Mouse (Mus musculus) cerebellum, postnatal 25 days (tissue): ENCODE results near the gene Nsd2.
A peak's percentile ranks its signal among the peaks of the same experiment; 100 is the strongest.

ENCODE experiments used
- DNase-seq, 2 experiments: peaks; one replicate each; pipeline ENCODE4 v3.0.0; 2021; ENCODE audit warnings: mixed read lengths in 2 of 2

Nsd2 gene

DNA sequence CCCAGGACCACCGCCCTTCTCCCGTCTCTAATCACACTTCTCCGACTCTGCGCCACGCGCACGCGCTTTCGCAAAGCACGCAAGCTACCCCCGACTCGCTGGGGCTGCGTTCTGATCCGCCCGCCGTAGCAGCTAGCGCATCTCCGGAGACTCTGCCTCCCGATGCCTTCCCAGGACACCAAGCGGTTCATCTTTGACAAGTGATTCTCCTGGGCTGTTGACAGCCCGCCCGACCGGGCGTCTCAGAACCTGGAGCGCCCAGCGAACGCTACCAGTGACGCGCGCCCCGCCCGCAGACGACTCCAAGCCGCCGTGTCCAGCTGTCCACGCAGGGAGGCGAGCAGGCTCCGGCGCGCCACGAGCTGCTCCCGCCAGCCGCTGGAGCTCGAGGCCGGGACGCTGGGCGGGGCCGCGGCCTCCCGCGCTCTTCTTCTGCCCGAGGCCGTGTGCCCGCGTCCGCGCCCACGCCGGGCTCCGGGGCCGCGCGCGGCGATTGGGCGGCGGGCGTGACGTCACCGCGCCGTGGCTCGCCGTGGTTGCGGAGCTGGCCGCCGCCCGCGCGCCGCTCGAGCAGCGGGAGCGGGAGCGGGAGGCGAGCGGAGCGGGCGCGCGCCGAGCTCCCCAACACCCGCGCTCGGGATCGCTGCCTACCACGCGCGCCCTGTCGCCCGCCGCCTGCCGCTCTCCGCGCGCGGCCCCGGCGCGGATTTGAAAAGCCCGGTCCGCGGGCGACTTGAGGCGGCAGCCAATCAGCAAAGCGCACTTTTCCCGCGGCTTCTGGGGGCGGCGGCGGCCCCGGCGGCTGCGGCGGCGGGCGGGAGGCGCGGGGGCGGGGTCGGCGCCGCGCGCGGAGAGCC is at the start of gene Nsd2:
Nsd2 (plus strand) TSS at position 850 of the 857 bp plus-strand sequence.
- DNase-seq: peak; percentile 91 to 95

DNA sequence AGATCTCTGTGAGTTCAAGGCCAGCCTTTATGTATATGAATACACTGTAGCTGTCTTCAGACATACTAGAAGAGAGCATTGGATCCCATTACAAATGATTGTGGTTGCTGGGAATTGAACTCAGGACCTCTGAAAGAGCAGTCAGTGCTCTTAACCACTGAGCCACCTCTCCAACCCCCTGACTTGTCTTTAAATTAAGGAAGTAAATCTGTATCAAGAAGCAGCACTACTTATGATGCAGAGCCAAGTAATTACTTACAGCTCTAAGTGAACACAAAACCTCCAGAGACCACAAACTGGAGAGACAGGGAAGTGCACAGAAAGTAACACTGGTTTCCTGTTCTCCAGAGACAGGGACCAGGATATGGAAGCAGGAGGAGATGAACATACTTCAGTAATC is 43.3 kb upstream of the Nsd2 start:
- no peak for DNase-seq

DNA sequence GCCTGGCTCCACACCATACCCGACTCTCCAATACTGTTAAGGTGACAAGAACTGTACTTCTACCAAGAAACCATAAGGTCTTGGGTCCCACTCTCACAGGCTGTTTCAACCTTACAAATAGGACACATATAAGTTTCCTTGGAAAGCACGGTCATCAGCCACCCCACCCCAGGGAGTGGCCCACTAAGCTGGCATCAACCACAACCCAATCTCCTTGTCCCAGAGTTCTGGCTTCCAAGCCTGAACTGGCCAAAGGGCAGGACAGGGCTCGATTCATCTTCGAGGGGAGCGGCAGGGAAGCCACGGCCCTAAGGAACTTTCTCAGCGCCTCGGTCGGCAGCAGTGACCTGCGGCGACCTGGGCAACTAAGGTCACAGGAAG is 38.6 kb upstream of the Nsd2 start:
- DNase-seq: no peak

DNA sequence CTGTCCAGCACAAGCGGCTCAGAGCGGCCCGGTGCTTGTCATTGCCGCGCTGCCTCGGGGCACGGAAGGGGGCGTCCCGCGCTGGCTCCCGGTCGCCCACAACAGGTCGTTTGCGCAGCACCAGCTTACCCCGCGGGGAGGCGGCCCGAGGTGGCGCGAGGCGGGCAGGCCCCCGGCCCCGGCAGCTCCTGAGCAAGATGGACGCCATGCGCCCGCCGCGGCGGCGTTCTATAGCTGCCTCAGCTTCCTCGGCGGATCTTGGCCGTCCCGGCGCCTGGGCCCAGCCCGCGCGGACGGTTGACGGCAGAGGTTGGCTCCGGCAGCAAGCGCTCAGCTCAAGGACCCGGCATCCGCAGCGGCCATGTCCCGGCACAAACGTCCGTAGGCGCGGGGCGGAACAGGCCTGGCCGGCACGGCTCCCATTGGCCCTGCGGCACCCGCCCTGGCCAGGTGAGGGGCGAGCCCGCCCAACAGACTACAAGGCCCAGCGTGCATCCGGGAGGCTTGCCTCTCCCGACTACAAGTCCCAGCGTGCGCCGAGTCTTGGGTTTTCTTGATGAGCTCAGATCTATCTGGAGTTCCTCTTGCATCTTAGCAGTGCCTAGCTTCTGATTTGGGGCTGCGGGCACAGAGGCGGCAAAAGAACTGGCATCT is 38.1 kb upstream of the Nsd2 start, which contains the start of gene Letm1:
Letm1 (minus strand) TSS at position 473 of the 654 bp plus-strand sequence.
- DNase-seq: peak; percentile 96 to 97

DNA sequence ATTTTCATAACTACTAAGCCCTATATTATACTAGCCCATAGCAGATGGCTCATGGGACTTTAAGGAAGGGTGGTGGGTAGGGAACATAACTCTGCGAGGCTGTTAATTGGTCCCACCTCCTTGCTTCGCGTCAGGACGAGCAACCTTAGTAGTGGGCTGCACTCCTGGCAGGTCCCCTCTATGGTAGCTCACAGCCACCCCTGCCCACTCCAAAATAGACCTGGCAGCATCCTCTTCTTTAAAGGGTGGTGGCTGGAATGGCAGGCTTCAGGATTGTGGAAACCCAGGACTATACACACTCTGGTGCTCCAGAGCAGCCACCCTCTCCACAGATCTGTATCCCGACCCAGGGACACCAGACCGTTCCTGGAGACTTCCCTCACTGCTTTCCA is 37.5 kb upstream of the Nsd2 start:
- DNase-seq: no peak

DNA sequence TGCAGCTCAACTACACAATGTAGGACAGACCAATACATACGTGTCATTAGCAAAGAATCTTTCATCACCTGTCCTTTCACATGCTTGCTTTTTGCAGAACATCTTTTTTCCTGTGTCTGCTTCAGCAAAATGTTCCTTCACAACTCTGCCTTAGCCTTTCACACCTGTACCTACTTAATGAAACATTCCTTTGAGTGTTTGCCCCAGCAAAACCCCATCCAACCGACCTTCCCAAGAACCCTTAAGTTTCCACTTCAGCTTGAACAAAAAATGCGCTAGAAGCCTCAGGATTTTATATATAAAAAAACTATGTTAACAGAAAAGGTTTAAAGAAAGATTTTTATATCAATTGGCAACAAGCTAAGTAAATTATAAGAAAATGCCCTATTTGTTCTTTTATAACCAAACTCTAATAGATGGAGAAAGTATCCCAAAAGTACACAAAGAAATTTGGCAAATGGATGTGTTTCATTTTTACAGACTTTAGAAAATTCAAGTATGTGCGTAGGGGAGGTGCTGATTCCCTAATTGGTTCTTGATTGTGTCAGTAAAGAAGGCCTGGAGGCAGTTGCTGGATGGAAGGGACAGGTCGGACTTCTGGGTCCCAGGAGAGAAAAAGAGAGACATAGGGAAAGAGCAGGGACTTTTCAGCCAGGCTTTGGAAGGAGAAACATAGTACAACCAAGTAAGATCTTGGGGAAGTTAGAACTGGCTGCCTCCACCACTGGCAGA is 28.4 kb upstream of the Nsd2 start:
- no peak for DNase-seq

DNA sequence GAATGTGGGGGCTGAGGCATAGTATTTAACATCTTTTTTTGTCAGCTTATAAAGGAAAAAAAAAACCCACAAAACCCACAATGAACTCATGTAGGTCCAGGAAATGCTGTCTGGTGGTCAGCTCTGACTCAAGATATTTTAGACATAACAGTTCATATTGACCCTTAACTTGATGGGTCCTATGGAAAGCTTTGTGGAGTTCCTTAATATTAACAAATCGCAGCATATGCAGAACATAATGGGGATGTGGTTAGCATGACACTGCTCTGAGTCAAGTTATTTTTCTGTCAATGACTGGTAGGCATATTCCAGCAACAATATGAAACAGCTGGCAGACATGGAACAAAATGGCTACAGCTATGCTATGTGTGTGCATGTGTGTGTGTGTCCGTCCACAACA is 17.2 kb upstream of the Nsd2 start:
- DNase-seq: no peak

DNA sequence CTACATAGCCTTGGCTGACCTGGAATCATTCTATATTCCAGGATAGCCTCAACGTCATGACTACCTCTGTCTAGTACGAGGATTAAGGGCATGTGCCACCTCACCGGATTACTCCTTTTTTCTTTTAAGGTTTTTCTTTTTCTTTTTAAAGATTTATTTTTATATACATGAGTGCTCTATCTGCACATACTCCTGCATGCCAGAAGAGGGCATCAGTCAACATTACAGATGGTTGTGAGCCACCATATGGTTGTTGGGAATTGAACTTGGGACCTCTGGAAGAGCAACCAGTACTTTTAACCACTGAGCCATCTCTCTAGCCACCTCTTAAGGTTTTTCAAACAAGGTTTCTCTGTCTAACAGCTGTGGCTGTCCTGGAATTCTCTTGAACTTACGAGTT is 9.0 kb upstream of the Nsd2 start:
- DNase-seq: no peak

DNA sequence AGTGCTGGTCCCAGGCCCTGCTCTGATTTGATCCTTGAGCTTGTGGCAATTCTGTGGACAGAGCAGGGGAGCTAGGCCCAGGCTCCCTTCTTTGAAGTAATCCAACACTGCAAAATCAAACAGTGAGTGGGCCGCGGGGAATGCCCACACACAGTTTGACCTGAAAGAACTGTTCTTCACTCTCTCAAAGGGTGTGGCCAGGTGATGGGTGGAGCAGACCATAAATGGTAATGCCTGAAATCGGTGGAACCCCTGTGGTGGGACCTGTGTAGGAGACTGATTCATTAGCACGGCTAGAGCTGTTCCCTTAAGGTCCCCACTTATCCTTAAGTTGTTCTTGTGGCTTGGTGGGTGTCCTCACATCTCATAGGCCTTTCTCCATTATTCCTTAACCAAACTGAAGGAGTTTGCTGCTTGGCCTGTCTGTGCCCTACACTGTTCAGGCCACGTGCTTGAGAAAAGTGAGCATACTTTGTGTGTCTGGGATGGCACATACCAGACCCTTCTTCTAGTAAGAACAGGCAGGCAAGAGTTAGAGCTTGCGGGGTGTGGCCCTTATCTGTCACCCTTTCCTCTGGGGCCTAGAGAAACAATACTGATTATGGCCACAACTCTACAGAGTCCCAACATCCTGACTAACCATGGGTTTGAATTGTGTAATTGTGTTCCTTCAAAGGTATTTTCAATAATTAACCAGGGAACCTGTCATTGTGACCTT is 4.4 kb upstream of the Nsd2 start:
- DNase-seq: no peak

DNA sequence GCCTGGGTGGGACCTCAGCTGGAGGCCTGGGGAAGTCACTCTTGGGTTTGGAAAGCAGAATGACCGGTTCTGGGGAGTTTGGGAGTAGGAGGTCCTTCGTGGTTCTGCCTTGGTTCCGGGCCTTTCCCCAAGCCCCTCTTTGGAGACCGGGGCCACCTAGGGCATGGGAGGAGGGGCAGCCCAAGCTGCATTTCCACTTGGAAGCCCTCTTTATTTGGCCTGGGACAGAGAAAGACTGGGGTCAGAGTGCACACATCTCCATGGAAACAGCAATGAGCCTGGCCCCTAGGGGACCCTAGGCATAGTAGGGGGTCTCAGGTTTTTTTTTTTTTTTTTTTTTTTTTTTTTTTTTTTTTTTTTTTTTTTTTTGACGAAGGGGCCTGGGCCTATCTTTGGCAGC is 2.4 kb upstream of the Nsd2 start:
- no peak for DNase-seq

DNA sequence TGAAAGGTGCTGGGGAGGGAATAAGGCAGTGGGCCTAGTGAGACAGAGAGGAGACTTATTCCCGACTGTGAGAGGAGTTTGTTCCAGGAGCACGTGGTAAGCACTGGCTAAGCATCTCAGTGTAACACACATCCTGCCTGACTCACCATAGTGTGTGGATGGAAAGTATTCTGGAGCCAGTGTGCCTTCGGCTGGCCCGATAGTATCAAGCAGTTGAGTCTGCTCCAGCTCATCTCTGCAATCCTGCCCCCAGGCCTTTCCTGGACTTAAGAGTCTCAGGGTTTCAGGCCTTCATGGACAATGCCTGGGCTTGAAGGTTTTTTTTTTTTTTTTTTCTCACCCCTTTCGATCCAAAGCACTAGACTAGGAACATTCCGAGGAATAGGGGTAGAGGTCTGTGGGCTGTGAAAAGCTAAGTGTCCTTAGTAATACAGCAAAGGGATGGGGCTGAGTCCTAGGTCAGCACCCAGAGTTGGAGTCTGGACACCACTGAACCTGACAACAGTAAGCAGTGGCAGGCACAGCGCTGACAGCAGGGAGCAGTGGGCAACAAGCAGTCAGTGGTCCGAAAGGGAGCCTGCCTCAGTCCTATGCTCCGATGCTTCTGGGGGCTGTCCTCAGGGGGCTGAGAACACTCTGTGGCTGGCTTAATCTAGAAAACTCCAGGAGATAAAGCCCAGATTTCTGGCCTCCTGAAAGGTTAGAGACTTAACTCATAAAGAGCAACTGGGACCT is 1.2 kb upstream of the Nsd2 start:
- peak; percentile 23 to 25 for DNase-seq

DNA sequence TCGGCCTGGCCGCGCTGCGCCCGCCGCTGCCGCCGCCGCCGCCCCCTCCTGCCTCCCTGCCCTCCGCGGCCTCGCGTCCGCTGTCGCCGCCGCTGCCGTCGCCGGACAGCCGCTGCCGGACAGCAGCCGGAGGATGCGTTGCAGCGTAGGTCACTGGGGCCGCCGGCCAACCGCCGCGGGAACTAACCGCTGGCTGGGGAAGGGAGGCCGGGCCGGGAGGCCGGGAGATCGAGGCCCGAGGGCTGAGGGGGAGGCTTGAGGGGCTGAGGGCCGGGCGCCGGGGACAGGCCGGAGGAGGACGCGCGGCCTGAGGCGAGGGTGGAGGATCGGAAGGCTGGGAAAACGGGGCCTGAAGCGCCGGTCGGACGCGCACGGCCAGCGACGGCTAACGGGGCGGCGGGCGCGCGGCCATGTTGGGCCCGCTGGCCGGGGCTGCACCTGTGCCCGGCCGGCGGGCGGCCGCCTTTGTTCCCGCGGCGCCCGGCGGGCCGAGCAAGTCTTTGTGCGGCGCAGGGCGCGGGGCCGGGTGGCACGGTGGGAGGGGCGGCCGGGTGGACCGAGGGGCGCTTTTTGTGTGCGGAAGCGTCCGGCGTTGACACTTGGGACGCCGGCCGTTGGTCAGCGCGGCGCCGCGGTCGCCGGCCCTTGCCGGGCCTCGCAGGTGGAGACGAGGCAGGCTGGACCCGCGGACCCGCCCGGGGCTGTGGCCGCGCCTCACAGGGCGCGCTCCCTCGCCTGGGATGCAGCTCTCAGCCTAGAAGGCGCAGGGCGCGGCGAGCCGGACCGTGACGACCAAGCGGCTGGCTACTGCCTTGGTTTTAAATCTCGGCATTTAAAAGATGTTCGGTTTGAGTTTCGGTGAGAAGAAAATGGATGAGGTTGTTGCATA is 452 bp downstream of the Nsd2 start:
- DNase-seq: peak; percentile 77 to 81

DNA sequence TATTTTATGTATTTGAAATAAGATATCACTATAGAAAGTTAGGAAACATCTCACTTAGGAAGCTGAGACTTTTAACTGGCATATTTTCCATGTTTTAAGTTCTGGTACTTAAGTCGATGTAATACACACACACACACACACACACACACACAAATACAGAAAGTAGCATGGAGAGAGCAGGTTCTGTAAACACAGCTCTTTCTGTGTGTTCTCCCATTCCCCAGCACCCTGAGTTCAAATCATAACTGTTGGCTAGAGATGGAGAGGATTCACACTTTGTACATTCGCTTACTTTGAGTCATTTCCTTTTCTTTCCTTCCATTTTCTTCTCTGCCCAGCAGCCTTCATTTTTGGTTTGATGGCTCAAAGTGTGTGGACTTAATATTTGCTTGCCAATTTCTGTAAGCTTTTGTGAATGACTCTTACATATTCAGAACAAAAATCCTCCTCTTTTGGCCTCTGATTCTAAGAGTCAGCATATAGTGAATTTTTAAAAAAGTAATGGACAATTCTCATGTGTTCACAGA is 1.4 kb downstream of the Nsd2 start:
- no peak for DNase-seq

DNA sequence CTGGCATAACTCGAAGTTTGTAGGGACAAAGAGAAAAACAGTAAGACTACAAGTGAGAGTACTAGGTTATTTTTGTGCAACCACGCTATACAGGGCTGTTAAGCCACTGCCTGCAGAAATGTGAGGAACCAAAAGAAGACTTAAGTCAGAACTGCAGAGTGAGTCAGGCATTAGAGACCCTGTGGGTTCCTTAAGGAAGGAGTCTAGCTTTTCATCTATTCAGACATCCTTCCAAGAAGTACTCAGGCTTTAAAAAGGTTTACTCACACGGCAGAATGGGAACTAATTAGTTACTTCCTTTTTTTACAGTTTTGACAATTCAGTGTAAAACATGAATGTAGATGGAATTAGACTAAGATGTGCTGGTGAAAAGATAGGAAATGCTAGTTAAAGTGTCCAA is 1.9 kb downstream of the Nsd2 start:
- DNase-seq: no peak

DNA sequence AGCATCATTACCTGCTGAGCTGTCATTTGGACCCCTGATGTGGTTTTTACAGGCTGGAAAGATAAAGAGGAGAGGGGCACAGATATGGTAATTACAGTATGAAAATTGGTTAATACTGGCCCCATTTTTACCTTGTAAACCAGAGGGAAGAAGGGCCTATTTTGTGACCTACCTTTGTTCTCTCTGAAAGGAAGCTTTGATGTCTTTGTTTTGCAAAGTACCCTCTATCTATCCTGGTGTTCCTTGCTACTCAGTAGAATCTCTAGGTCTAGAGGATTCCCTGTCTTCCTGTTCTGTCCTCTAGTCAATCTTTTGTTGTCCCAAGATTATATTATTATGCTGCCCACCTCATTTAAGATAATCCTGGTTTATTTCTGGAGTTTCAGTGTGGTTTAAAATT is 5.5 kb downstream of the Nsd2 start:
- DNase-seq: no peak

DNA sequence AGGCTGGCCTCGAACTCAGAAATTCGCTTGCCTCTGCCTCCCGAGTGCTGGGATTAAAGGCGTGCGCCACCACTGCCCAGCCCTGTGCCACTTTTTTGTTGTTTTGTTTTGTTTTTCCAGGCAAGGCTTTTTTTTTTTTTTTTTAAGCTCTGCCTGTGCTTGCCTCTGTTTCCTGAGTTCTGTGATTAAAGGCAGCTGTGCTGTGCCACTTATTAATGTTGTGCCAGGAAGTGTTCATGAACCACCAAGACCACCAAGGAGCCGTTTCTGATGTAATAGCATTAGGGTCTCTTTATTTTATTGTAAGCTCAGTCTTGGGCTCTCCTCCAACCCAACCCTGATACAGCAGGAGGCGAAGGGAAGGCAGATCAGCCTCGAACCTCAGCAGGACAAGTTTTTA is 7.6 kb downstream of the Nsd2 start:
- no peak for DNase-seq

DNA sequence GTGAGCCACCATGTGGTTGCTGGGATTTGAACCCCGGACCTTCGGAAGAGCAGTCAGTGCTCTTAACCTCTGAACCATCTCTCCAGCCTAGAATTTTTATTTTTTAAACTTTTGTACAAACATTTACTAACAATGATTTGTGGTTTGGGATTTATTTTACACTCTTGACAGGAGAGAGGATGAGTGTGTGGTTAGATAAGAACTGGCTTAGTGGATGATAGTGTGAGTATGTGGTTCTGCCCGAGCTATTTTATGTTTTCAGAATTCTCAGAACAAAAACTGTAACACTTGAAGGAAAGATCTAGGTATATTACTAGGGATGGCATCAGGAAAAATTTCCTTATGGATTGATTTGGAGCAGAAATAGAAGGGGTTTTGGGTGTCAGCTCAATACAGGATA is 9.4 kb downstream of the Nsd2 start:
- DNase-seq: no peak

DNA sequence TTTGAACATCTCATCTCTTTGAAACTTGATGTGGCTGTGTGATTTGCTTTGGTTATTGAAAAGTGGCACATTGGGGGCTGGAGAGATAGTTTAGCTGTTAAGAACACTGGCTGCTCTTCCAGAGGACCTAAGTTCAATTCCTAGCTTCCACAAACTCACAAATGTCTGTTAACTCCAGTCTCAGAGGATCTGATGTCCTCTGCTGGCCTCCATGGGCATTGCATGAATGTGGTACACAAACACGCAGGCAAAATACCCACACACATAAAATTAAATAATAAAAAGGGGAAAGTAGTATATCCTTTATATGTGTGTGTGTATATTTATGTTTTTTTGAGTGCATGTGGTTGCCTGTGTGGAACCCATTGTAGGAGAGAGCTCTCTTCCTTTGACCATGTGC is 10.3 kb downstream of the Nsd2 start:
- peak in 1 of 2 experiments; percentile 19 for DNase-seq

DNA sequence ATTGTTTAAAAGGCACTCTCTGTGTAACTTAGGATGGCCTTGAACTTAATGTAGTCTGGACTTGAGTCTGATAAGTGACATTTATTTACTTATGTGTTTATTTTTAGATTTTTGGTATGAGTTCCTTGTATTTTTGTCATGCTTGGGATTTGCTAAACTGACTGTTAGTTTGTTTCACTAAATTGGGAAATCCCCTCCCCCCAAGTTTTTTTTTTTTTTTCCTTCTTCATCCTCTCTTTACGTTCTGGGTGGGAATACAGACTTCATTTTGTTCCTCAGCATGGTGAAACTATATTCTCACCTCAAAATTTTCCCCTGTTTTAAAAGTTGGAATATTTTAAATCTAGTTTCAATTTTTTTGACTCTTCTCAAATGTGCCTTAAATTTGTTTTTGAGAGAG is 20.8 kb downstream of the Nsd2 start:
- DNase-seq: no peak

DNA sequence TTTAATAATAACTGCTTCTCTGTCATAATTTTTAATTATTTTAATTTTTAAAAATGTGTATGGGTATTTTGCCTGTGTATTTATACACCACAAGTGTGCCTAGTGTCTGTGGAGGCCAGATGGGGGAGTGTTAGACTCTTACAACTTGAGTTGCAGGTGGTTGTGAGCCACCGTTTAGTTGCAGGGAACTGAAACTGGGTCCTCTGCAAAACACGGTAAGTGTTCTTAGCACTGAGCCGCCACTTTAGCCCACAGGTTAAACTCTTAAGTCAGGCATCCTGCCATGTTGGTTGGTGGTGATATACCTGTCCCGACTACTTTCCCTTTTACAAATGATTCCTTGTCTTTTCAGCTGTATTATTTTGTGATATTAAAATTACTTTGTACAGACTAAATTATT is 22.0 kb downstream of the Nsd2 start:
- DNase-seq: no peak

DNA sequence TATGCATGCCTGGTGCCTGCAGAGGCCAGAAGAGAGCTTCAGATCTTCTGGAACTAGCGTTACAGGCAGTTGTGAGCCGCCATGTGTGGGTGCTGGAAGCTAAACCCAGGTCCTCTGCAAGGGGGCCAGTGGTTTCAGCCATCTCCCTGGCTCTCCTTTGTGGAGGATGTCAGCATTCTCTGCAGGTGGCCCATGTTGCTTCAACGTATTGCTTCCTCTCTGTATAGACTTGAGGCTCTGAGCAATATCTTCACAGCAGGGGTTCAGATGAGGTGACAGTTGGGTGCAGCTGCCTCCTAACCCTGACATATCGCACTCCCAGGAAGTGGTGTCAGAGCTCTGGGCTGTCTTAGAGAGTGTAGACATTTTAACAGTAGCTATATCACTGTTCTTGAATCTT is 30.9 kb downstream of the Nsd2 start:
- no peak for DNase-seq
